Mouse (Mus musculus): ENCODE measurements around the gene Cib1.

GRCm38 (mm10) chr7:80181078-80181477 lies 51.5 kb downstream of the Cib1 start:
- TF ChIP-seq CTCF (IDR thresholded peaks at IDR 0.05): no peak
- TF ChIP-seq EP300 (IDR thresholded peaks at IDR 0.05): no peak
